8 mouse cellular contexts compared by ENCODE assay signal in genomic region chr2:163586384-163587261, GRCm38 (mm10). TPM values are rescaled to one million over a fixed set of nuclear protein-coding genes. Genes with fewer than 3 reads are reported as not detected.
DNase-seq lines count a peak whose midpoint lies in the region; ATAC-seq and TF ChIP-seq lines count a peak whose summit lies in the region.

No protein-coding gene starts in this region.

- H3K9me3 ChIP-seq in midbrain, embryonic 11.5 days (ENCODE audit: control insufficient read depth, low read length) = no peaks in the 10 kb centered on the region
- H3K9me3 ChIP-seq in midbrain, embryonic 13.5 days = no peaks in the 10 kb centered on the region
- H3K9me3 ChIP-seq in megakaryocyte, embryonic 14.5 days = no peaks in the 10 kb centered on the region

- no peak overlapping the region for H3K4me2 ChIP-seq in midbrain, embryonic 11.5 days
- H3K4me2 ChIP-seq in midbrain, embryonic 13.5 days (replicated peaks) = no peak overlapping the region

- H3K4me3 ChIP-seq in cerebellum, adult 2 months (replicated peaks; ENCODE audit: insufficient read depth, low read depth, low read length) = no peak overlapping the region
- H3K4me3 ChIP-seq in midbrain, embryonic 11.5 days (ENCODE audit: low read depth, low read length) = no peak overlapping the region
- no peak overlapping the region for H3K4me3 ChIP-seq in midbrain, embryonic 13.5 days (replicated peaks)
- peak overlapping the region; percentile 48 for H3K4me3 ChIP-seq in megakaryocyte, embryonic 14.5 days (replicated peaks)

- peaks cover 5% of the 10 kb centered on the region; the same call in 1 of the 2 replicates for H3K4me1 ChIP-seq in cerebellum, adult 2 months (ENCODE audit: control insufficient read depth, insufficient read depth, low read length)
- H3K4me1 ChIP-seq in midbrain, embryonic 11.5 days (ENCODE audit: control insufficient read depth, insufficient read depth, low read length) = no peaks in the 10 kb centered on the region
- peaks cover 5% of the 10 kb centered on the region; the same call in 1 of the 2 replicates for H3K4me1 ChIP-seq in midbrain, embryonic 13.5 days (replicated peaks)
- H3K4me1 ChIP-seq in megakaryocyte, embryonic 14.5 days = peaks cover 50% of the 10 kb centered on the region

- H3K9ac ChIP-seq in midbrain, embryonic 11.5 days (ENCODE audit: low read length) = no peak overlapping the region
- H3K9ac ChIP-seq in midbrain, embryonic 13.5 days (replicated peaks) = no peak overlapping the region

- TF ChIP-seq POLR2A in cerebellum, adult 2 months (IDR thresholded peaks at IDR 0.05; ENCODE audit: borderline replicate concordance, insufficient read depth, low read length) = no peak

- no peak for DNase-seq in cerebellum, adult 2 months
- peak; percentile 96 for DNase-seq in midbrain, embryonic 11.5 days (ENCODE audit: low spot score, missing footprints)
- peak; percentile 60 for DNase-seq in thymus, postnatal 25 days
- no peak for DNase-seq in frontal cortex, postnatal 25 days (ENCODE audit: low spot score in 2 of 2)

- H3K27ac ChIP-seq in cerebellum, adult 2 months (ENCODE audit: insufficient read depth, low read length) = no peak overlapping the region
- no peak overlapping the region for H3K27ac ChIP-seq in midbrain, embryonic 11.5 days (ENCODE audit: low read depth, low read length)
- H3K27ac ChIP-seq in midbrain, embryonic 13.5 days = no peak overlapping the region

- TF ChIP-seq CTCF in cerebellum, adult 2 months (IDR thresholded peaks at IDR 0.05; ENCODE audit: borderline replicate concordance, insufficient read depth, low read depth, low read length) = peak; percentile 53; the same call in 1 of the 2 replicates

- 61% methylated on average over 19 of the region's 19 CpGs for WGBS in cerebellum, adult 2 months
- WGBS in midbrain, embryonic 11.5 days = 44% methylated on average over 19 of the region's 19 CpGs
- WGBS in midbrain, embryonic 13.5 days = 51% methylated on average over 19 of the region's 19 CpGs

- H3K36me3 ChIP-seq in midbrain, embryonic 11.5 days (ENCODE audit: control insufficient read depth, insufficient read depth, low read length) = no peaks in the 10 kb centered on the region
- no peaks in the 10 kb centered on the region for H3K36me3 ChIP-seq in midbrain, embryonic 13.5 days
- no peaks in the 10 kb centered on the region for H3K36me3 ChIP-seq in megakaryocyte, embryonic 14.5 days (replicated peaks; ENCODE audit: low read length)

- no peak for ATAC-seq in cerebellum, adult (ENCODE audit: insufficient number of reproducible peaks, low FRiP score, low TSS enrichment)
- ATAC-seq in midbrain, embryonic 11.5 days (ENCODE audit: low FRiP score) = no peak
- ATAC-seq in midbrain, embryonic 13.5 days = no peak
- ATAC-seq in erythroblast, adult 5-6 weeks (replicated peaks; ENCODE audit: low FRiP score, poor library complexity, severe bottlenecking) = 0 out of 2 replicates have a peak, but pooled peaks have one; percentile 51

- H3K27me3 ChIP-seq in cerebellum, adult 2 months (ENCODE audit: control insufficient read depth, insufficient read depth, low read length) = no peaks in the 10 kb centered on the region
- H3K27me3 ChIP-seq in midbrain, embryonic 11.5 days (ENCODE audit: control insufficient read depth, insufficient read depth, low read length) = no peaks in the 10 kb centered on the region
- H3K27me3 ChIP-seq in midbrain, embryonic 13.5 days = no peaks in the 10 kb centered on the region
- peaks cover 12% of the 10 kb centered on the region for H3K27me3 ChIP-seq in megakaryocyte, embryonic 14.5 days (replicated peaks)

RNA-seq across cellular contexts. Expression of gene Ttpal, which starts 15.5 kb away (rescaled TPM):
- polyA plus RNA-seq in cerebellum, adult 2 months (2012; rRNA removed) = 23.7 and 28.0 TPM in 2 replicates
- polyA plus RNA-seq in midbrain, embryonic 11.5 days (2014; fragmentation: Nextera tagmentation; extraction: Ambion mirVana) = 39.9 and 44.5 TPM in 2 replicates
- 50.2 and 50.7 TPM in 2 replicates for polyA plus RNA-seq in midbrain, embryonic 13.5 days (2015; fragmentation: Nextera tagmentation; extraction: Ambion mirVana)
- total RNA-seq in erythroblast, adult 5-6 weeks (2015; ENCODE audit: low replicate concordance) = 6.5 and 10.0 TPM in 2 replicates
- 5.5 and 8.8 TPM in 2 replicates for total RNA-seq in erythroblast, adult 5-6 weeks (2017; ENCODE audit: low replicate concordance)
- 5.6 and 12.6 TPM in 2 replicates for polyA plus RNA-seq in megakaryocyte, embryonic 14.5 days (2012; ENCODE audit: insufficient read depth, low replicate concordance)

RNA-seq across cellular contexts. Expression of gene Serinc3, which starts 58.3 kb away (rescaled TPM):
- polyA plus RNA-seq in cerebellum, adult 2 months (2012; rRNA removed) = 162 and 179 TPM in 2 replicates
- polyA plus RNA-seq in midbrain, embryonic 11.5 days (2014; fragmentation: Nextera tagmentation; extraction: Ambion mirVana) = 35.0 and 38.8 TPM in 2 replicates
- polyA plus RNA-seq in midbrain, embryonic 13.5 days (2015; fragmentation: Nextera tagmentation; extraction: Ambion mirVana) = 30.5 and 31.7 TPM in 2 replicates
- total RNA-seq in erythroblast, adult 5-6 weeks (2015; ENCODE audit: low replicate concordance) = 1,365 and 1,400 TPM in 2 replicates
- total RNA-seq in erythroblast, adult 5-6 weeks (2017; ENCODE audit: low replicate concordance) = 1,814 and 2,055 TPM in 2 replicates
- polyA plus RNA-seq in megakaryocyte, embryonic 14.5 days (2012; ENCODE audit: insufficient read depth, low replicate concordance) = 8.6 and 31.2 TPM in 2 replicates

Comparison
In these comparisons a context has a peak if more than half of its experiments do, and no peak if none do; other contexts are left out.
1. DNase-seq: peak in midbrain, embryonic 11.5 days (single experiment) and thymus, postnatal 25 days (single experiment); none in cerebellum, adult 2 months (0 of 2) and frontal cortex, postnatal 25 days (0 of 2).